Mouse (Mus musculus) T-helper 17 cell (primary cell): Measurements from ENCODE around the gene Gm10570.

ENCODE experiments used
- in situ Hi-C, 2 experiments: fragments of 300-600 bp; cut with MboI, MseI; formaldehyde crosslinking; loops; 1 replicate in 1 of 2; 2 replicates in 1 of 2; pipeline ENCODE4 v1.15.1; 2025; ENCODE audit warnings: high pct_unique_total_duplicates in 2 of 2

The Gm10570 gene

GRCm38 (mm10) chr4:130306796-130307630 lies 1.5 kb downstream of the Gm10570 start:
- in situ Hi-C loops: no loop called here

- in situ Hi-C loops: loop anchor here in 1 of 2 experiments (5.0 kb wide), 1 partner anchor 233 kb away; no protein-coding TSS in a partner anchor
Observed at GRCm38 (mm10) chr4:130304746-130305145, 3.7 kb downstream of the Gm10570 start.

- in situ Hi-C loops: loop anchor here in 1 of 2 experiments (5.0 kb wide), 1 partner anchor 235 kb away; no protein-coding TSS in a partner anchor
Observed at GRCm38 (mm10) chr4:130302285-130302870, 6.1 kb downstream of the Gm10570 start.

- in situ Hi-C loops: loop anchor here (5.0 to 10.0 kb wide), 2 partner anchors 235 to 238 kb away; no protein-coding TSS in a partner anchor
Observed at GRCm38 (mm10) chr4:130299629-130300018, 8.8 kb downstream of the Gm10570 start.

GRCm38 (mm10) chr4:130298877-130299628 lies 9.4 kb downstream of the Gm10570 start:
- in situ Hi-C loops: loop anchor here in 1 of 2 experiments (10.0 kb wide), 1 partner anchor 236 kb away; no protein-coding TSS in a partner anchor

GRCm38 (mm10) chr4:130297123-130297529 lies 11.3 kb downstream of the Gm10570 start:
- in situ Hi-C loops: loop anchor here in 1 of 2 experiments (10.0 kb wide), 1 partner anchor 238 kb away; no protein-coding TSS in a partner anchor

- in situ Hi-C loops: loop anchor here in 1 of 2 experiments (10.0 kb wide), 1 partner anchor 238 kb away; no protein-coding TSS in a partner anchor
Observed at GRCm38 (mm10) chr4:130296243-130296965, 12.1 kb downstream of the Gm10570 start.

- in situ Hi-C loops: loop anchor here in 1 of 2 experiments (10.0 kb wide), 1 partner anchor 240 kb away; no protein-coding TSS in a partner anchor
Observed at GRCm38 (mm10) chr4:130295047-130295745, 13.3 kb downstream of the Gm10570 start.

- in situ Hi-C loops: loop anchor here in 1 of 2 experiments (10.0 kb wide), 1 partner anchor 240 kb away; no protein-coding TSS in a partner anchor
Observed at GRCm38 (mm10) chr4:130294513-130294912, 14.0 kb downstream of the Gm10570 start.

GRCm38 (mm10) chr4:130292271-130292670 lies 16.2 kb downstream of the Gm10570 start:
- in situ Hi-C loops: loop anchor here in 1 of 2 experiments (10.0 kb wide), 1 partner anchor 243 kb away; no protein-coding TSS in a partner anchor

GRCm38 (mm10) chr4:130289824-130290223 lies 18.6 kb downstream of the Gm10570 start:
- in situ Hi-C loops: loop anchor here in 1 of 2 experiments (10.0 kb wide), 1 partner anchor 245 kb away; no protein-coding TSS in a partner anchor

- in situ Hi-C loops: no loop called here
Observed at GRCm38 (mm10) chr4:130286531-130286930, 21.9 kb downstream of the Gm10570 start.

- in situ Hi-C loops: no loop called here
Observed at GRCm38 (mm10) chr4:130283826-130284225, 24.6 kb downstream of the Gm10570 start.

- in situ Hi-C loops: no loop called here
Observed at GRCm38 (mm10) chr4:130282856-130283255, 25.6 kb downstream of the Gm10570 start.

GRCm38 (mm10) chr4:130279105-130279504 lies 29.4 kb downstream of the Gm10570 start, which contains the start of gene Serinc2:
TSS of gene Serinc2 (minus strand) at chr4:130279205.
- in situ Hi-C loops: loop anchor here in 1 of 2 experiments (10.0 kb wide), 1 partner anchor 356 kb away; no protein-coding TSS in a partner anchor

GRCm38 (mm10) chr4:130276573-130277176 lies 31.8 kb downstream of the Gm10570 start:
- in situ Hi-C loops: loop anchor here in 1 of 2 experiments (10.0 kb wide), 1 partner anchor 358 kb away; no protein-coding TSS in a partner anchor

- in situ Hi-C loops: loop anchor here in 1 of 2 experiments (10.0 kb wide), 1 partner anchor 359 kb away; no protein-coding TSS in a partner anchor
Observed at GRCm38 (mm10) chr4:130275823-130276105, 32.7 kb downstream of the Gm10570 start.

- in situ Hi-C loops: loop anchor here in 1 of 2 experiments (10.0 kb wide), 1 partner anchor 360 kb away; no protein-coding TSS in a partner anchor
Observed at GRCm38 (mm10) chr4:130275016-130275822, 33.3 kb downstream of the Gm10570 start.
